Mouse (Mus musculus) intestine, embryonic 15.5 days (tissue): ENCODE results near the gene Cox4i2. TPM values are rescaled to one million over a fixed set of nuclear protein-coding genes. Genes with fewer than 3 reads are reported as not detected.
A peak's percentile ranks its signal among the peaks of the same experiment; 100 is the strongest.

Experiments used
- ATAC-seq: fragments of 200-750 bp; cut with Nextera tagmentation; 2 replicates; pipeline ENCODE4 v1.8.0; 2017; ENCODE audit warnings: moderate TSS enrichment, moderate library complexity
- H3K27ac ChIP-seq: fragments of 300-500 bp; sonication (generic); 2 replicates; pipeline ENCODE4 v1.5.1; 2015; ENCODE audit warnings: mild to moderate bottlenecking, inconsistent platforms
- H3K27me3 ChIP-seq: fragments of 300-500 bp; sonication (generic); replicated peaks from 2 replicates; pipeline ENCODE4 v1.6.1; 2015; ENCODE audit warnings: inconsistent platforms
- H3K36me3 ChIP-seq: fragments of 300-500 bp; sonication (generic); 2 replicates; pipeline ENCODE4 v1.6.1; 2015; ENCODE audit warnings: inconsistent platforms
- H3K4me1 ChIP-seq: fragments of 300-500 bp; sonication (generic); replicated peaks from 2 replicates; pipeline ENCODE4 v1.6.1; 2015; ENCODE audit warnings: inconsistent platforms
- H3K4me2 ChIP-seq: fragments of 300-500 bp; sonication (generic); replicated peaks from 2 replicates; pipeline ENCODE4 v1.6.1; 2015; ENCODE audit warnings: mild to moderate bottlenecking, inconsistent platforms
- H3K4me3 ChIP-seq: fragments of 300-500 bp; sonication (generic); replicated peaks from 2 replicates; pipeline ENCODE4 v1.5.1; 2015; ENCODE audit warnings: inconsistent platforms
- H3K9ac ChIP-seq: fragments of 300-500 bp; sonication (generic); 2 replicates; pipeline ENCODE4 v1.6.1; 2015; ENCODE audit warnings: inconsistent platforms
- H3K9me3 ChIP-seq: fragments of 300-500 bp; sonication (generic); 2 replicates; pipeline ENCODE4 v1.6.1; 2016; ENCODE audit warnings: inconsistent platforms
- WGBS: fragments of 180-500 bp; shearing (Covaris S2); methylation state at CpG from one replicate; pipeline ENCODE4 v1.1.7; 2015; 5-methylcytosine and 5-hydroxymethylcytosine counted together
- polyA plus RNA-seq: library from polyadenylated mRNA; unstranded; fragments of >200 nt; fragmentation: Nextera tagmentation; extraction: Ambion mirVana; gene quantifications from 2 replicates; pipeline ENCODE4 v1.2.1, GENCODE M21; 2015

The Cox4i2 gene
- polyA plus RNA-seq, 1 experiment from 2014 or later, result 12.2 TPM

GRCm38 (mm10) chr2:152724332-152724723 lies 29.6 kb upstream of the Cox4i2 start:
- Histone ChIP-seq H3K27ac (no peak overlapping the region), H3K9ac (peak overlapping the region; percentile 59; the same call in 1 of the 2 replicates), H3K4me1 (peaks cover 44% of the 10 kb centered on the region), H3K9me3 (no peaks in the 10 kb centered on the region), H3K36me3 (no peaks in the 10 kb centered on the region), H3K4me3 (peak overlapping the region; percentile 31), H3K4me2 (peak overlapping the region; percentile 83), H3K27me3 (no peaks in the 10 kb centered on the region)
- no peak for ATAC-seq
- 56% methylated on average over 3 of the region's 3 CpGs for WGBS

- H3K27ac ChIP-seq, result 0 out of 2 replicates have a peak overlapping the region, but pooled peaks have one; percentile 34
- no peak overlapping the region for H3K9ac ChIP-seq
- H3K36me3 ChIP-seq, result no peaks in the 10 kb centered on the region
- ATAC-seq, result no peak
- 48% methylated on average over 15 of the region's 15 CpGs for WGBS
- H3K4me3 ChIP-seq, result no peak overlapping the region
- H3K27me3 ChIP-seq, result no peaks in the 10 kb centered on the region
- H3K9me3 ChIP-seq, result no peaks in the 10 kb centered on the region
- H3K4me2 ChIP-seq, result peak overlapping the region; percentile 27; the same call in 1 of the 2 replicates
- peaks cover 54% of the 10 kb centered on the region for H3K4me1 ChIP-seq
Measured at GRCm38 (mm10) chr2:152725178-152725750, 28.7 kb upstream of the Cox4i2 start.

GRCm38 (mm10) chr2:152726213-152726612 lies 27.8 kb upstream of the Cox4i2 start:
- no peak overlapping the region for H3K9ac ChIP-seq
- no peaks in the 10 kb centered on the region for H3K27me3 ChIP-seq
- H3K4me1 ChIP-seq, result peaks cover 56% of the 10 kb centered on the region
- no peak for ATAC-seq
- 0 out of 2 replicates have a peak overlapping the region, but pooled peaks have one; percentile 56 for H3K27ac ChIP-seq
- 89% methylated on average over 6 of the region's 6 CpGs for WGBS
- H3K9me3 ChIP-seq, result no peaks in the 10 kb centered on the region
- H3K4me3 ChIP-seq, result no peak overlapping the region
- H3K4me2 ChIP-seq, result no peak overlapping the region
- H3K36me3 ChIP-seq, result no peaks in the 10 kb centered on the region

- no peaks in the 10 kb centered on the region for H3K27me3 ChIP-seq
- ATAC-seq, result peak; percentile 13; the same call in 1 of the 2 replicates
- H3K27ac ChIP-seq, result peak overlapping the region; percentile 56
- H3K9ac ChIP-seq, result no peak overlapping the region
- WGBS, result 38% methylated on average over 6 of the region's 6 CpGs
- H3K36me3 ChIP-seq, result no peaks in the 10 kb centered on the region
- no peaks in the 10 kb centered on the region for H3K9me3 ChIP-seq
- H3K4me2 ChIP-seq, result no peak overlapping the region
- H3K4me1 ChIP-seq, result peaks cover 56% of the 10 kb centered on the region
- H3K4me3 ChIP-seq, result no peak overlapping the region
Measured at GRCm38 (mm10) chr2:152726751-152727335, 27.1 kb upstream of the Cox4i2 start.

- H3K27me3 ChIP-seq, result no peaks in the 10 kb centered on the region
- no peak overlapping the region for H3K4me3 ChIP-seq
- peak; percentile 19; the same call in 1 of the 2 replicates for ATAC-seq
- no peak overlapping the region for H3K4me2 ChIP-seq
- no peaks in the 10 kb centered on the region for H3K9me3 ChIP-seq
- 78% methylated on average over 14 of the region's 14 CpGs for WGBS
- peak overlapping the region; percentile 56 for H3K27ac ChIP-seq
- peaks cover 61% of the 10 kb centered on the region for H3K4me1 ChIP-seq
- no peak overlapping the region for H3K9ac ChIP-seq
- no peaks in the 10 kb centered on the region for H3K36me3 ChIP-seq
Measured at GRCm38 (mm10) chr2:152727795-152728510, 26.0 kb upstream of the Cox4i2 start.

GRCm38 (mm10) chr2:152728594-152728993 lies 25.4 kb upstream of the Cox4i2 start:
- peaks cover 65% of the 10 kb centered on the region for H3K4me1 ChIP-seq
- no peak for ATAC-seq
- H3K27me3 ChIP-seq, result no peaks in the 10 kb centered on the region
- peak overlapping the region; percentile 77 for H3K27ac ChIP-seq
- H3K9ac ChIP-seq, result no peak overlapping the region
- no peaks in the 10 kb centered on the region for H3K36me3 ChIP-seq
- H3K4me2 ChIP-seq, result no peak overlapping the region
- 64% methylated on average over 7 of the region's 7 CpGs for whole genome bisulfite sequencing
- no peaks in the 10 kb centered on the region for H3K9me3 ChIP-seq
- H3K4me3 ChIP-seq, result no peak overlapping the region

GRCm38 (mm10) chr2:152729013-152729635 lies 24.8 kb upstream of the Cox4i2 start:
- WGBS, result 30% methylated on average over 8 of the region's 8 CpGs
- Histone ChIP-seq H3K4me1 (peaks cover 65% of the 10 kb centered on the region), H3K9ac (no peak overlapping the region), H3K9me3 (no peaks in the 10 kb centered on the region), H3K27ac (peak overlapping the region; percentile 77), H3K36me3 (no peaks in the 10 kb centered on the region), H3K4me3 (no peak overlapping the region), H3K27me3 (no peaks in the 10 kb centered on the region), H3K4me2 (peak overlapping the region; percentile 32; the same call in 1 of the 2 replicates)
- ATAC-seq, result no peak; the same call in 1 of the 2 replicates

- Histone ChIP-seq H3K4me1 (peaks cover 65% of the 10 kb centered on the region), H3K27ac (peak overlapping the region; percentile 77), H3K9ac (peak overlapping the region; percentile 1; the same call in 1 of the 2 replicates), H3K9me3 (no peaks in the 10 kb centered on the region), H3K4me3 (no peak overlapping the region), H3K4me2 (peak overlapping the region; percentile 32; the same call in 1 of the 2 replicates), H3K27me3 (no peaks in the 10 kb centered on the region), H3K36me3 (no peaks in the 10 kb centered on the region)
- WGBS, result 22% methylated on average over 7 of the region's 7 CpGs
- ATAC-seq, result peak; percentile 72
Measured at GRCm38 (mm10) chr2:152729636-152730020, 24.3 kb upstream of the Cox4i2 start.

GRCm38 (mm10) chr2:152733201-152733600 lies 20.8 kb upstream of the Cox4i2 start:
- H3K4me3 ChIP-seq, result no peak overlapping the region
- ATAC-seq, result no peak
- H3K27ac ChIP-seq, result peak overlapping the region; percentile 28; the same call in 1 of the 2 replicates
- H3K36me3 ChIP-seq, result no peaks in the 10 kb centered on the region
- no peaks in the 10 kb centered on the region for H3K27me3 ChIP-seq
- H3K9me3 ChIP-seq, result no peaks in the 10 kb centered on the region
- H3K9ac ChIP-seq, result no peak overlapping the region
- H3K4me2 ChIP-seq, result no peak overlapping the region
- WGBS, result 75% methylated on average over 2 of the region's 2 CpGs
- peaks cover 51% of the 10 kb centered on the region for H3K4me1 ChIP-seq

GRCm38 (mm10) chr2:152734501-152734900 lies 19.5 kb upstream of the Cox4i2 start:
- Histone ChIP-seq H3K4me3 (peak overlapping the region; percentile 76), H3K4me1 (peaks cover 46% of the 10 kb centered on the region), H3K4me2 (peak overlapping the region; percentile 86), H3K27ac (peak overlapping the region; percentile 95), H3K36me3 (no peaks in the 10 kb centered on the region), H3K27me3 (no peaks in the 10 kb centered on the region), H3K9ac (no peak overlapping the region), H3K9me3 (no peaks in the 10 kb centered on the region)
- ATAC-seq, result no peak
- WGBS, result 9% methylated on average over 10 of the region's 10 CpGs

- no peaks in the 10 kb centered on the region for H3K9me3 ChIP-seq
- peak overlapping the region; percentile 95 for H3K27ac ChIP-seq
- peak; percentile 80 for ATAC-seq
- peaks cover 41% of the 10 kb centered on the region for H3K4me1 ChIP-seq
- no peaks in the 10 kb centered on the region for H3K27me3 ChIP-seq
- H3K4me2 ChIP-seq, result peak overlapping the region; percentile 86
- H3K4me3 ChIP-seq, result peak overlapping the region; percentile 76
- peak overlapping the region; percentile 40; the same call in 1 of the 2 replicates for H3K9ac ChIP-seq
- WGBS, result under 1% methylated on average over 28 of the region's 28 CpGs
- no peaks in the 10 kb centered on the region for H3K36me3 ChIP-seq
Measured at GRCm38 (mm10) chr2:152734984-152735383, 19.0 kb upstream of the Cox4i2 start.

- peak within 1 kb of the TSS; percentile 95 for H3K27ac ChIP-seq
- no peaks in the 10 kb centered on the region for H3K27me3 ChIP-seq
- H3K36me3 ChIP-seq, result no peaks in the 10 kb centered on the region
- H3K4me2 ChIP-seq, result peak within 1 kb of the TSS; percentile 86
- no peaks in the 10 kb centered on the region for H3K9me3 ChIP-seq
- peak within 1 kb of the TSS; percentile 76 for H3K4me3 ChIP-seq
- peaks cover 44% of the 10 kb centered on the region for H3K4me1 ChIP-seq
- peak; percentile 60 for ATAC-seq
- peak within 1 kb of the TSS; percentile 87 for H3K9ac ChIP-seq
- WGBS, result under 1% methylated on average over 28 of the region's 28 CpGs
Measured at GRCm38 (mm10) chr2:152736090-152736601, 17.8 kb upstream of the Cox4i2 start, which contains the start of gene Id1. Gene Id1, plus strand, starts transcription at chr2:152736251.
